15 mouse cellular contexts compared by ENCODE assay signal in the genomic region with DNA sequence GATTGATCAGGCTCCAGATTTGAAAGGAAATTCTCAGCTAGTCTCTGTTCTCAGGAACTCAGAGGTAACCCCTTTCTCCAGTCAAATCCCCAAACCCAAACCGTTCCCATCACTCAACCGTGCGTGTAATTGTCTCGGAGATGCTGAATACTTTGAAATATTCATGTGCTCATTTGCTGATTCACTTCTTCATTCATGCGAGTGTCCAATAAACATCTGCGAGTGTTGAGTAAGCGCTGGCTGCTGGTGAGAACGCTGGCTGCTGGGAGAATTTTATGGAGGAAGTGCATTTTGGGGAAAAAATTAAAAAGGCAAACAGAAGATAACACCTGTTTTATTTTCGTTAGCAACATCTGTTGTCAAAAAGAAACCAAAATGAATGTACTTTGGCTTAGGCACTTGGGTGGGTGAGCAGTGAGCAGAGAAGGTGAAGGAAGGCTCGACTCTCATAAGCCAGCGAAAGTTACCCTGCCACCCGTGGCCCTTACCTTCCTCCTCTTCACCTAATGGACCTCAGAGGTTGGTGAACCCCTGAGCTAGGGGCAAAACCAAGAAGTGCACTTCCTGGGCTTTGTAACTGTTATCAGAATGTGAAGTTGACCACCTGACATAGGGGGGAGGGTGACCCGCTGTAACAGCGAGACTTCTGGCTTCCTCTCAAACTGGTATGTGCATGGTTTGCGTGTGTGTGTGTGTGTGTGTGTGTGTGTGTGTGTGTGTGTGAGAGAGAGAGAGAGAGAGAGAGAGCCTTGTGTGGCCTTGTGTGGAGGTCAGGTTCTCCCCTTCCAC.
DNase-seq lines count a peak whose midpoint lies in the region; ATAC-seq and TF ChIP-seq lines count a peak whose summit lies in the region.
"Had no signal": no experiment of that assay in that cellular context is flagged by ENCODE, and none has a peak within 500 bp of the region (broad histone marks: within the 10 kb centered on the region; RNA-seq: fewer than 3 reads in every experiment).

No protein-coding gene starts in this region.

- no peak overlapping the region for H3K27ac ChIP-seq in midbrain, embryonic 14.5 days (replicated peaks; ENCODE audit: low read depth, low read length)
- H3K27ac ChIP-seq in midbrain, embryonic 10.5 days (replicated peaks) = no peak overlapping the region
- H3K27ac ChIP-seq in midbrain, postnatal 0 days (ENCODE audit: low read depth, low read length) = no peak overlapping the region
- H3K27ac ChIP-seq: embryonic facial prominence, embryonic 12.5 days; heart, adult 2 months; left cerebral cortex, adult 2 months had no signal

- H3K9me3 ChIP-seq in midbrain, embryonic 14.5 days (ENCODE audit: control insufficient read depth, low read length) = no peaks in the 10 kb centered on the region
- no peaks in the 10 kb centered on the region for H3K9me3 ChIP-seq in midbrain, embryonic 10.5 days (replicated peaks)
- H3K9me3 ChIP-seq in midbrain, postnatal 0 days (ENCODE audit: low read length) = no peaks in the 10 kb centered on the region
- H3K9me3 ChIP-seq: embryonic facial prominence, embryonic 12.5 days had no signal

- H3K4me1 ChIP-seq in midbrain, embryonic 14.5 days (ENCODE audit: control insufficient read depth, insufficient read depth, low read length) = no peaks in the 10 kb centered on the region
- H3K4me1 ChIP-seq in midbrain, embryonic 10.5 days = no peaks in the 10 kb centered on the region
- no peaks in the 10 kb centered on the region for H3K4me1 ChIP-seq in midbrain, postnatal 0 days (ENCODE audit: insufficient read depth, low read length)

- DNase-seq in midbrain, embryonic 14.5 days = peak; percentile 9
- DNase-seq in midbrain, embryonic 10.5 days (ENCODE audit: low spot score) = no peak
- peak; percentile 55 for DNase-seq in thymus, postnatal 4 days
- no peak for DNase-seq in adrenal gland, postnatal 36 days
- DNase-seq in left cerebral cortex, adult 8-10 months (ENCODE audit: low spot score in 2 of 2) = no peak
- DNase-seq in midbrain, postnatal 0 days (ENCODE audit: low spot score) = no peak
- DNase-seq: cerebellum, adult 9-10 months; heart, adult 2 months; heart, postnatal 4 days; lung, embryonic 14.5 days had no signal

- 75% methylated on average over 15 of the region's 15 CpGs for WGBS in midbrain, embryonic 14.5 days
- WGBS in midbrain, embryonic 10.5 days = 92% methylated on average over 15 of the region's 15 CpGs
- 78% methylated on average over 15 of the region's 15 CpGs for WGBS in midbrain, postnatal 0 days

- H3K27me3 ChIP-seq in midbrain, embryonic 14.5 days (ENCODE audit: control insufficient read depth, insufficient read depth, low read length) = no peaks in the 10 kb centered on the region
- H3K27me3 ChIP-seq in midbrain, embryonic 10.5 days (ENCODE audit: low read depth, poor library complexity, severe bottlenecking) = no peaks in the 10 kb centered on the region
- no peaks in the 10 kb centered on the region for H3K27me3 ChIP-seq in midbrain, postnatal 0 days (ENCODE audit: insufficient read depth, low read length)
- H3K27me3 ChIP-seq: embryonic facial prominence, embryonic 12.5 days had no signal

- H3K9ac ChIP-seq in midbrain, embryonic 14.5 days (replicated peaks; ENCODE audit: low read length) = no peak overlapping the region
- no peak overlapping the region for H3K9ac ChIP-seq in midbrain, postnatal 0 days (replicated peaks; ENCODE audit: low read length, poor library complexity, severe bottlenecking)
- H3K9ac ChIP-seq: embryonic facial prominence, embryonic 12.5 days; lung, embryonic 14.5 days had no signal

- H3K4me3 ChIP-seq in midbrain, embryonic 14.5 days (replicated peaks; ENCODE audit: low read depth, low read length) = no peak overlapping the region
- H3K4me3 ChIP-seq in midbrain, embryonic 10.5 days = no peak overlapping the region
- no peak overlapping the region for H3K4me3 ChIP-seq in midbrain, postnatal 0 days (ENCODE audit: low read depth, low read length)
- H3K4me3 ChIP-seq: embryonic facial prominence, embryonic 12.5 days; heart, adult 2 months; left cerebral cortex, adult 2 months had no signal

- no peaks in the 10 kb centered on the region for H3K36me3 ChIP-seq in midbrain, embryonic 14.5 days (ENCODE audit: control insufficient read depth, insufficient read depth, low read length)
- no peaks in the 10 kb centered on the region for H3K36me3 ChIP-seq in midbrain, embryonic 10.5 days
- H3K36me3 ChIP-seq in midbrain, postnatal 0 days (ENCODE audit: insufficient read depth, low read length) = 0 out of 2 replicates have a peak, but pooled peaks cover 5% of the 10 kb centered on the region
- H3K36me3 ChIP-seq: embryonic facial prominence, embryonic 12.5 days had no signal

- H3K4me2 ChIP-seq in midbrain, embryonic 14.5 days (ENCODE audit: low read length) = no peak overlapping the region
- no peak overlapping the region for H3K4me2 ChIP-seq in midbrain, postnatal 0 days (ENCODE audit: low read depth, low read length, poor library complexity, severe bottlenecking)
- H3K4me2 ChIP-seq: embryonic facial prominence, embryonic 12.5 days; lung, embryonic 14.5 days had no signal

- ATAC-seq in midbrain, embryonic 14.5 days (ENCODE audit: low FRiP score, low TSS enrichment) = no peak
- ATAC-seq in hematopoietic stem cell, adult 5-6 weeks (replicated peaks in 1 of 2; ENCODE audit: insufficient read depth in 1 of 2, low FRiP score in 2 of 2, low TSS enrichment in 1 of 2, low read depth in 1 of 2, poor library complexity in 2 of 2, severe bottlenecking in 2 of 2) = peak; percentile 67 to 85
- peak; percentile 18; the same call in 1 of the 2 replicates for ATAC-seq in neutrophil, adult 5-6 weeks (ENCODE audit: extremely low read depth, insufficient number of reproducible peaks, low FRiP score, poor library complexity, severe bottlenecking)
- no peak for ATAC-seq in midbrain, postnatal 0 days (ENCODE audit: low FRiP score)
- ATAC-seq: intestine, postnatal 0 days had no signal

- no peak for TF ChIP-seq CTCF in midbrain, postnatal 0 days (IDR thresholded peaks at IDR 0.05)

Comparison
In these comparisons a context has a peak if more than half of its experiments do, and no peak if none do; other contexts are left out.
1. DNase-seq: peak in midbrain, embryonic 14.5 days (single experiment) and thymus, postnatal 4 days (single experiment); none in midbrain, embryonic 10.5 days (single experiment), adrenal gland, postnatal 36 days (0 of 2), left cerebral cortex, adult 8-10 months (0 of 2) and midbrain, postnatal 0 days (single experiment).
2. ATAC-seq: peak in hematopoietic stem cell, adult 5-6 weeks (2 of 2) and neutrophil, adult 5-6 weeks (single experiment); none in midbrain, embryonic 14.5 days (single experiment) and midbrain, postnatal 0 days (single experiment).